Mouse (Mus musculus) liver, postnatal 0 days (tissue): ENCODE measurements at regions not wholly inside any gene's neighbourhood (a gene's known extent, or its start where the extent isn't known, plus 50 kb on each side); places are given as distances from the start of the nearest gene placed in this dataset.
A peak's percentile ranks its signal among the peaks of the same experiment; 100 is the strongest.

Source experiments
- ATAC-seq: fragments of 200-750 bp; cut with Nextera tagmentation; 2 replicates; pipeline ENCODE4 v1.8.0; 2017; ENCODE audit warnings: mild to moderate bottlenecking, moderate library complexity
- DNase-seq: peaks from one replicate; pipeline ENCODE4 v3.0.0-alpha.2; 2016
- H3K27ac ChIP-seq: fragments of 300-500 bp; sonication (generic); 2 replicates; pipeline ENCODE4 v1.5.1; 2014; ENCODE audit warnings: antibody characterized with exemption, moderate library complexity, mild to moderate bottlenecking, low read depth
- H3K27me3 ChIP-seq: fragments of 300-500 bp; sonication (generic); 2 replicates; pipeline ENCODE4 v1.6.1; 2014; ENCODE audit warnings: low read length, control low read depth, mixed read lengths; ENCODE audit not compliant: insufficient read depth
- H3K36me3 ChIP-seq: fragments of 300-500 bp; sonication (generic); replicated peaks from 2 replicates; pipeline ENCODE4 v1.6.1; 2014; ENCODE audit warnings: mild to moderate bottlenecking, control low read depth, low read length, moderate library complexity, mixed read lengths; ENCODE audit not compliant: insufficient read depth
- H3K4me1 ChIP-seq: fragments of 300-500 bp; sonication (generic); 2 replicates; pipeline ENCODE4 v1.6.1; 2014; ENCODE audit warnings: antibody characterized with exemption, mild to moderate bottlenecking, control low read depth; ENCODE audit not compliant: insufficient read depth
- H3K4me2 ChIP-seq: fragments of 300-500 bp; sonication (generic); 2 replicates; pipeline ENCODE4 v1.6.1; 2014; ENCODE audit warnings: low read depth, mild to moderate bottlenecking, low read length, moderate library complexity, mixed read lengths
- H3K4me3 ChIP-seq: fragments of 300-500 bp; sonication (generic); 2 replicates; pipeline ENCODE4 v1.5.1; 2014; ENCODE audit warnings: low read depth, low read length
- H3K9ac ChIP-seq: fragments of 300-500 bp; sonication (generic); replicated peaks from 2 replicates; pipeline ENCODE4 v1.6.1; 2014; ENCODE audit warnings: mild to moderate bottlenecking, moderate library complexity
- H3K9me3 ChIP-seq: fragments of 300-500 bp; sonication (generic); 2 replicates; pipeline ENCODE4 v1.6.1; 2016; ENCODE audit warnings: mild to moderate bottlenecking, control low read depth, low read length, mixed read lengths
- CTCF ChIP-seq: sonication (generic); IDR thresholded peaks from 2 replicates; pipeline ENCODE4 v1.5.1; 2016; ENCODE audit warnings: antibody characterized with exemption, low read depth
- EP300 ChIP-seq: IDR thresholded peaks from 2 replicates; pipeline ENCODE4 v1.6.1; 2016; ENCODE audit warnings: antibody characterized with exemption, low read depth, mild to moderate bottlenecking
- WGBS: fragments of 180-500 bp; shearing (Covaris S2); extraction: QIAGEN DNeasy Blood & Tissue Kit; methylation state at CpG from one replicate; pipeline ENCODE4 v1.1.7; 2014; ENCODE audit not compliant: insufficient replicate concordance; 5-methylcytosine and 5-hydroxymethylcytosine counted together

- WGBS, result 44% methylated on average over 7 of the region's 7 CpGs
- H3K36me3 ChIP-seq, result no peaks in the 10 kb centered on the region
- H3K4me2 ChIP-seq, result no peak overlapping the region
- H3K27me3 ChIP-seq, result no peaks in the 10 kb centered on the region
- no peaks in the 10 kb centered on the region for H3K9me3 ChIP-seq
- H3K4me3 ChIP-seq, result no peak overlapping the region
- no peak for DNase-seq
- TF ChIP-seq CTCF (no peak), EP300 (no peak)
- peak overlapping the region; percentile 88 for H3K27ac ChIP-seq
- H3K9ac ChIP-seq, result no peak overlapping the region
- ATAC-seq, result no peak
- H3K4me1 ChIP-seq, result peaks cover 6% of the 10 kb centered on the region; the same call in 1 of the 2 replicates
These were observed 141.4 kb downstream of the Irs2 start for GRCm38 (mm10) chr8:10866696-10867395.

GRCm38 (mm10) chr8:10865941-10866513 lies 142.2 kb downstream of the Irs2 start:
- Histone ChIP-seq H3K9ac (peak overlapping the region; percentile 50), H3K4me3 (peak overlapping the region; percentile 18; the same call in 1 of the 2 replicates), H3K27me3 (no peaks in the 10 kb centered on the region), H3K36me3 (peaks cover 5% of the 10 kb centered on the region; the same call in 1 of the 2 replicates), H3K27ac (peak overlapping the region; percentile 94), H3K4me1 (peaks cover 11% of the 10 kb centered on the region; the same call in 1 of the 2 replicates), H3K4me2 (peak overlapping the region; percentile 59; the same call in 1 of the 2 replicates), H3K9me3 (no peaks in the 10 kb centered on the region)
- peak; percentile 85 for TF ChIP-seq EP300
- TF ChIP-seq CTCF, result no peak
- 14% methylated on average over 11 of the region's 11 CpGs for WGBS
- ATAC-seq (peak; percentile 93), DNase-seq (peak; percentile 84)

GRCm38 (mm10) chr8:10865415-10865821 lies 142.8 kb downstream of the Irs2 start:
- Histone ChIP-seq H3K4me2 (peak overlapping the region; percentile 59), H3K9ac (peak overlapping the region; percentile 50), H3K9me3 (no peaks in the 10 kb centered on the region), H3K4me3 (peak overlapping the region; percentile 18; the same call in 1 of the 2 replicates), H3K27ac (peak overlapping the region; percentile 94), H3K27me3 (no peaks in the 10 kb centered on the region), H3K4me1 (peaks cover 12% of the 10 kb centered on the region; the same call in 1 of the 2 replicates), H3K36me3 (peaks cover 5% of the 10 kb centered on the region; the same call in 1 of the 2 replicates)
- no peak for DNase-seq
- WGBS, result 25% methylated on average over 8 of the region's 8 CpGs
- ATAC-seq, result no peak
- TF ChIP-seq CTCF, result no peak
- TF ChIP-seq EP300, result no peak

GRCm38 (mm10) chr8:10862442-10862841 lies 145.8 kb downstream of the Irs2 start:
- no peak for TF ChIP-seq CTCF
- TF ChIP-seq EP300, result no peak
- DNase-seq (no peak), ATAC-seq (no peak)
- Histone ChIP-seq H3K27me3 (no peaks in the 10 kb centered on the region), H3K4me2 (peak overlapping the region; percentile 59), H3K9ac (peak overlapping the region; percentile 10; the same call in 1 of the 2 replicates), H3K4me1 (peaks cover 31% of the 10 kb centered on the region), H3K4me3 (no peak overlapping the region), H3K9me3 (no peaks in the 10 kb centered on the region), H3K36me3 (peaks cover 5% of the 10 kb centered on the region; the same call in 1 of the 2 replicates), H3K27ac (peak overlapping the region; percentile 94)
- 75% methylated on average over 13 of the region's 13 CpGs for WGBS

GRCm38 (mm10) chr8:10860810-10861209 lies 147.4 kb downstream of the Irs2 start:
- WGBS, result 61% methylated on average over 4 of the region's 4 CpGs

GRCm38 (mm10) chr8:10857874-10858273 lies 150.4 kb downstream of the Irs2 start:
- WGBS, result 53% methylated on average over 3 of the region's 3 CpGs
- DNase-seq (no peak), ATAC-seq (no peak)
- peaks cover 36% of the 10 kb centered on the region for H3K4me1 ChIP-seq
- no peaks in the 10 kb centered on the region for H3K9me3 ChIP-seq
- no peak for TF ChIP-seq EP300
- TF ChIP-seq CTCF, result no peak
- H3K4me3 ChIP-seq, result no peak overlapping the region
- H3K4me2 ChIP-seq, result no peak overlapping the region
- H3K27ac ChIP-seq, result peak overlapping the region; percentile 86
- H3K9ac ChIP-seq, result no peak overlapping the region
- no peaks in the 10 kb centered on the region for H3K27me3 ChIP-seq
- H3K36me3 ChIP-seq, result peaks cover 5% of the 10 kb centered on the region; the same call in 1 of the 2 replicates

More at GRCm38 (mm10) chr8:10860810-10861209, 147.4 kb downstream of the Irs2 start:
- H3K4me1 ChIP-seq, result peaks cover 25% of the 10 kb centered on the region
- TF ChIP-seq CTCF, result no peak
- no peak for TF ChIP-seq EP300
- no peak overlapping the region for H3K4me3 ChIP-seq
- H3K9me3 ChIP-seq, result no peaks in the 10 kb centered on the region
- 0 out of 2 replicates have a peak overlapping the region, but pooled peaks have one; percentile 2 for H3K9ac ChIP-seq
- DNase-seq (no peak), ATAC-seq (no peak)
- H3K27me3 ChIP-seq, result no peaks in the 10 kb centered on the region
- peaks cover 5% of the 10 kb centered on the region; the same call in 1 of the 2 replicates for H3K36me3 ChIP-seq
- H3K27ac ChIP-seq, result peak overlapping the region; percentile 94
- H3K4me2 ChIP-seq, result peak overlapping the region; percentile 59; the same call in 1 of the 2 replicates
